Mouse (Mus musculus) kidney, postnatal 0 days (tissue): ENCODE results near the gene Usp29. TPM values are rescaled to one million over a fixed set of nuclear protein-coding genes. Genes with fewer than 3 reads are reported as not detected.
"Not testable (repeated sequence)": the region's sequence is repeated elsewhere in the genome, so short reads cannot be mapped to it uniquely, and the experiment has no call there.

Experiments used
- ATAC-seq: fragments of 200-750 bp; cut with Nextera tagmentation; replicated peaks from 2 replicates; pipeline ENCODE4 v1.8.0; 2017; ENCODE audit warnings: low read depth, moderate number of reproducible peaks, moderate TSS enrichment, moderate library complexity; ENCODE audit not compliant: low FRiP score
- DNase-seq: peaks from one replicate; pipeline ENCODE4 v3.0.0-alpha.2; 2016; ENCODE audit warnings: low spot score
- H3K27ac ChIP-seq: fragments of 300-500 bp; sonication (generic); 2 replicates; pipeline ENCODE4 v1.5.1; 2014; ENCODE audit warnings: mild to moderate bottlenecking
- H3K27me3 ChIP-seq: fragments of 300-500 bp; sonication (generic); 2 replicates; pipeline ENCODE4 v1.6.1; 2014; ENCODE audit warnings: low read length, mixed read lengths; ENCODE audit not compliant: insufficient read depth
- H3K36me3 ChIP-seq: fragments of 300-500 bp; sonication (generic); 2 replicates; pipeline ENCODE4 v1.6.1; 2014; ENCODE audit warnings: low read length, mixed read lengths; ENCODE audit not compliant: insufficient read depth
- H3K4me1 ChIP-seq: fragments of 300-500 bp; sonication (generic); replicated peaks from 2 replicates; pipeline ENCODE4 v1.6.1; 2014; ENCODE audit warnings: antibody characterized with exemption, low read length, mixed read lengths; ENCODE audit not compliant: insufficient read depth
- H3K4me2 ChIP-seq: fragments of 300-500 bp; sonication (generic); 2 replicates; pipeline ENCODE4 v1.6.1; 2014; ENCODE audit warnings: mild to moderate bottlenecking, low read length, moderate library complexity, mixed read lengths
- H3K4me3 ChIP-seq: fragments of 300-500 bp; sonication (generic); replicated peaks from 2 replicates; pipeline ENCODE4 v1.5.1; 2014; ENCODE audit warnings: low read depth, low read length
- H3K9ac ChIP-seq: fragments of 300-500 bp; sonication (generic); 2 replicates; pipeline ENCODE4 v1.6.1; 2014; ENCODE audit warnings: low read depth, low read length
- H3K9me3 ChIP-seq: fragments of 300-500 bp; sonication (generic); replicated peaks from 2 replicates; pipeline ENCODE4 v1.6.1; 2016; ENCODE audit warnings: low read length, inconsistent platforms, mixed read lengths
- CTCF ChIP-seq: IDR thresholded peaks from 2 replicates; pipeline ENCODE4 v1.5.1; 2016; ENCODE audit warnings: antibody characterized with exemption, low read depth, mild to moderate bottlenecking, moderate library complexity
- WGBS: fragments of 180-500 bp; shearing (Covaris S2); extraction: QIAGEN DNeasy Blood & Tissue Kit; methylation state at CpG from one replicate; pipeline ENCODE4 v1.1.7; 2014; 5-methylcytosine and 5-hydroxymethylcytosine counted together
- polyA plus RNA-seq: library from polyadenylated mRNA; unstranded; fragments of >200 nt; fragmentation: Nextera tagmentation; extraction: Ambion mirVana; gene quantifications from 2 replicates; pipeline ENCODE4 v1.2.1, GENCODE M21; 2015

Gene Usp29
- polyA plus RNA-seq, 1 experiment from 2014 or later = 1.7 TPM

- no peak for TF ChIP-seq CTCF
- H3K36me3 ChIP-seq = no peaks in the 10 kb centered on the region
- no peak overlapping the region for H3K4me3 ChIP-seq
- no peak overlapping the region for H3K27ac ChIP-seq
- H3K4me2 ChIP-seq = no peak overlapping the region
- no peak overlapping the region for H3K9ac ChIP-seq
- H3K4me1 ChIP-seq = no peaks in the 10 kb centered on the region
- WGBS = 75% methylated on average over 12 of the region's 12 CpGs
- ATAC-seq = no peak
- DNase-seq = no peak
- H3K9me3 ChIP-seq = no peaks in the 10 kb centered on the region
- H3K27me3 ChIP-seq = no peaks in the 10 kb centered on the region
These were observed 29.3 kb downstream of the Usp29 start for GRCm38 (mm10) chr7:6759698-6760097.

- no peak overlapping the region for H3K9ac ChIP-seq
- H3K27me3 ChIP-seq = no peaks in the 10 kb centered on the region
- WGBS = 35% methylated on average over 6 of the region's 6 CpGs
- H3K4me3 ChIP-seq = no peak overlapping the region
- no peak for TF ChIP-seq CTCF
- DNase-seq (no peak), ATAC-seq (no peak)
- H3K9me3 ChIP-seq = no peaks in the 10 kb centered on the region
- H3K4me1 ChIP-seq = no peaks in the 10 kb centered on the region
- H3K4me2 ChIP-seq = no peak overlapping the region
- H3K27ac ChIP-seq = no peak overlapping the region
- H3K36me3 ChIP-seq = no peaks in the 10 kb centered on the region
These were observed 29.8 kb downstream of the Usp29 start for GRCm38 (mm10) chr7:6760170-6760569.

- 0 out of 2 replicates have a peak, but pooled peaks cover 3% of the 10 kb centered on the region for H3K4me1 ChIP-seq
- 33% methylated on average over 5 of the region's 5 CpGs for whole genome bisulfite sequencing
- H3K27ac ChIP-seq = no peak overlapping the region
- H3K36me3 ChIP-seq = no peaks in the 10 kb centered on the region
- H3K4me2 ChIP-seq = no peak overlapping the region
- no peaks in the 10 kb centered on the region for H3K9me3 ChIP-seq
- DNase-seq (peak; percentile 20), ATAC-seq (no peak)
- no peak for TF ChIP-seq CTCF
- H3K27me3 ChIP-seq = no peaks in the 10 kb centered on the region
- H3K9ac ChIP-seq = no peak overlapping the region
- no peak overlapping the region for H3K4me3 ChIP-seq
These were observed 34.9 kb downstream of the Usp29 start for GRCm38 (mm10) chr7:6765240-6765639.

GRCm38 (mm10) chr7:6770286-6770685, 39.9 kb downstream of the Usp29 start:
- 4% methylated on average over 8 of the region's 8 CpGs for WGBS
- Histone ChIP-seq H3K36me3 (no peaks in the 10 kb centered on the region), H3K27ac (peak overlapping the region; percentile 42; the same call in 1 of the 2 replicates), H3K4me2 (0 out of 2 replicates have a peak overlapping the region, but pooled peaks have one; percentile 10), H3K4me1 (peaks cover 15% of the 10 kb centered on the region), H3K27me3 (no peaks in the 10 kb centered on the region), H3K9me3 (no peaks in the 10 kb centered on the region), H3K4me3 (no peak overlapping the region), H3K9ac (no peak overlapping the region)
- DNase-seq = peak; percentile 42
- TF ChIP-seq CTCF = no peak
- no peak for ATAC-seq

- peak overlapping the region; percentile 48; the same call in 1 of the 2 replicates for H3K27ac ChIP-seq
- WGBS = 12% methylated on average over 11 of the region's 11 CpGs
- not testable (repeated sequence) for H3K4me3 ChIP-seq, H3K27me3 ChIP-seq, H3K36me3 ChIP-seq, H3K9me3 ChIP-seq
- H3K9ac ChIP-seq = 0 out of 2 replicates have a peak overlapping the region, but pooled peaks have one; percentile 13
- H3K4me1 ChIP-seq = peaks cover 37% of the 10 kb centered on the region
- DNase-seq (peak; percentile 74), ATAC-seq (peak; percentile 85)
- H3K4me2 ChIP-seq = 0 out of 2 replicates have a peak overlapping the region, but pooled peaks have one; percentile 27
These were observed 43.6 kb downstream of the Usp29 start for GRCm38 (mm10) chr7:6773865-6774413.

- no peaks in the 10 kb centered on the region for H3K9me3 ChIP-seq
- H3K36me3 ChIP-seq = no peaks in the 10 kb centered on the region
- no peak overlapping the region for H3K9ac ChIP-seq
- 0 out of 2 replicates have a peak overlapping the region, but pooled peaks have one; percentile 73 for H3K27ac ChIP-seq
- DNase-seq (no peak), ATAC-seq (no peak)
- H3K4me2 ChIP-seq = no peak overlapping the region
- no peak overlapping the region for H3K4me3 ChIP-seq
- 86% methylated on average over 10 of the region's 10 CpGs for WGBS
- H3K4me1 ChIP-seq = peaks cover 27% of the 10 kb centered on the region
- H3K27me3 ChIP-seq = no peaks in the 10 kb centered on the region
- no peak for TF ChIP-seq CTCF
These were observed 46.1 kb downstream of the Usp29 start for GRCm38 (mm10) chr7:6776314-6777059.
